Mouse (Mus musculus) liver, embryonic 14 days (tissue): ENCODE results near the gene Gm17087. TPM values are rescaled to one million over a fixed set of nuclear protein-coding genes. Genes with fewer than 3 reads are reported as not detected.

Source experiments
- polyA plus RNA-seq: library from polyadenylated mRNA; depleted of rRNA; stranded (reverse); fragments of >200 nt; gene quantifications from 2 replicates; pipeline ENCODE4 v1.2.3, GENCODE M21; 2012; rRNA removed

Gm17087 gene
- polyA plus RNA-seq: not detected in 2 replicates

DNA sequence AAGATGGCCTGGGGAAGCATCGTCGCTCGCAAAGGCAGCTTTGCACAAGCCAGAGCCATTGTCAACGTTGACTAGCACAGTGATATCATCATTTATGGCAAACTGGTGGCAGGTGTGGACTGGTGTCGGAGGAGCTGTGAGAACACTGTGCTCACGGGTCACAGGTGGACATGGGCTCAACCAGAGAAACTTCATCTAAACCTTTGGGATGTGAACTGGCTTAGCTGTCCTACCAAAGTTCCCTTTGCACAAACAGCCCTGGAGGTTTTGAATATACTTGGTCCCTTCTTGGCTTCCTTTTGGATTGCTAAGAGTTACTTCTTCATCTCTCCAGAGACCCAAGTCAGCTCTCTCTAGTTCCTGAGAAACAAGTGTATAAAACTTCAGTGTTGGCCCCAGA lies at the start of gene Gm17087:
TSS of gene Gm17087 (minus strand) at position 101 of the 400 bp plus-strand sequence.

DNA sequence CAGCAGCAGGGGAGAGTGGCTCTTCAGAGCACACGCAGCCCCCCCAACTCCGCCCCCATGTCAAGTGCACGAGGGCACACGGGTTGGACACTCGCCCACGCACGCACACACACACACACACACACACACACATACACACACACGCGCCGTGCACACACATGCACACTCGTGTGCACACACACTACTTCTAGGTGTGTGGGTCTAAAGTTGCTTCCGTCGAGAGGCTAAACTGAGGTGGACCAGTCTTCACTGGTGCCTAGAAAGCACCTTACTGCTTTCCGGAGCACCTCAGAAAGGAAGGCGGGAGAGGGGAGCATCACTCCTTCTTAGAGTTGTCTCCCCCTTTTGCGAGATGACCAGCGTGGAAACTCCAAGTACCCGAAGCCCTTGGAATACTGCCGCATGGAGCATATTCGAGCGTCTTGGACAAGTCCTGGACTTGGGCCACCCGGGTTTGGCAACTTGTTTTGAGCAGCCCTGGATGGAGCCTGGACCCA lies 41.5 kb downstream of the Gm17087 start, which contains the start of gene Pde10a:
TSS of gene Pde10a (plus strand) at position 148 of the 497 bp plus-strand sequence.

Other genes with a start within 250 kb of the Gm17087 start
- 0.03 and 0.06 TPM in 2 replicates for gene Prr18, start 229.5 kb downstream of the Gm17087 start, polyA plus RNA-seq
- 0.03 and 0.07 TPM in 2 replicates for gene T2, start 211.0 kb downstream of the Gm17087 start, polyA plus RNA-seq
- 0.02 TPM in 1 of 2 replicates, not detected in the other for gene T, start 132.5 kb downstream of the Gm17087 start, polyA plus RNA-seq
- gene Pde10a, start 41.6 kb downstream of the Gm17087 start, polyA plus RNA-seq: 0.50 and 0.55 TPM in 2 replicates